Mouse (Mus musculus): ENCODE measurements around the gene Gm3532.
"Not testable (repeated sequence)": the region's sequence is repeated elsewhere in the genome, so short reads cannot be mapped to it uniquely, and the experiment has no call there.

Gene Gm3532

DNA sequence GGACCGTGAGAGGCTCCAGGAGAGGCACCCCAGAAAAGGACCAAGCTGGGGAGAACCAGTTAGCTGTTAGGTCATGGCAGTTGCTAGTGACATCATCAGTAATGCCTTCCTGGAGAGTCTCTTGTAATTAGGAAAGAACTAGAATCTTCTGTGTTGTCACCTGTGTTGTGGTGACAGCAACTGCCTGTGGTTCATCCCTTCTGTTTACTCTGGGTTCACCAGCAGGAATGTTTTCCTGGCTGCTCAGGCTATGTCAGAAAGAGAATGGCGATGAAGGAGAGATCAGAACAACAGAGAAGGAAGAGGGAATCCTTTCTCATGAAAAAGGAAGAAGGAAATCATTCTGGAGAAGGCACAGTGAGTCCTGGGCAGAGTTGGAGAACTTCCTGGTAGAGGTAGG, at the start of gene Gm3532:
TSS of gene Gm3532 (plus strand) at position 301 of the 400 bp plus-strand sequence.
- DNase-seq = not testable (repeated sequence)

- not testable (repeated sequence) for DNase-seq
Observed at GRCm38 (mm10) chr14:5501374-5501773, 36.9 kb upstream of the Gm3532 start, which contains the start of gene Gm3488. Gm3488 (plus strand) TSS chr14:5501674.

Measured in cerebellum, adult 9-10 months (tissue).